Mouse (Mus musculus) liver, embryonic 14.5 days (tissue): ENCODE measurements around the gene Ltbr.

Experiments
- CTCF ChIP-seq: IDR thresholded peaks from 2 replicates; pipeline ENCODE4 v1.5.1; 2016; ENCODE audit warnings: antibody characterized with exemption, low read depth, control low read depth
- EP300 ChIP-seq: IDR thresholded peaks from 2 replicates; pipeline ENCODE4 v1.6.1; 2016; ENCODE audit warnings: antibody characterized with exemption, low read depth

- TF ChIP-seq CTCF (no peak), EP300 (no peak)
These were observed 4.8 kb downstream of the Ltbr start for GRCm38 (mm10) chr6:125308921-125309320.
